Mouse (Mus musculus) cerebellum, adult 2 months (tissue): Measurements from ENCODE around the gene Npas1.

Source experiments
- CTCF ChIP-seq: fragments of 200-500 bp; IDR thresholded peaks from 2 replicates; pipeline ENCODE4 v1.5.1; 2011; ENCODE audit warnings: low read depth, mild to moderate bottlenecking, control low read depth, low read length, moderate library complexity, borderline replicate concordance; ENCODE audit not compliant: insufficient read depth
- POLR2A ChIP-seq: fragments of 200-500 bp; IDR thresholded peaks from 2 replicates; pipeline ENCODE4 v1.6.1; 2011; ENCODE audit warnings: low read length, control low read depth, borderline replicate concordance; ENCODE audit not compliant: insufficient read depth

- TF ChIP-seq POLR2A (no peak), CTCF (no peak)
Observed at GRCm38 (mm10) chr7:16453118-16453711, 24.3 kb downstream of the Npas1 start.
